Mouse (Mus musculus): ENCODE results near the gene Il1rl2.

Il1rl2 gene

DNA sequence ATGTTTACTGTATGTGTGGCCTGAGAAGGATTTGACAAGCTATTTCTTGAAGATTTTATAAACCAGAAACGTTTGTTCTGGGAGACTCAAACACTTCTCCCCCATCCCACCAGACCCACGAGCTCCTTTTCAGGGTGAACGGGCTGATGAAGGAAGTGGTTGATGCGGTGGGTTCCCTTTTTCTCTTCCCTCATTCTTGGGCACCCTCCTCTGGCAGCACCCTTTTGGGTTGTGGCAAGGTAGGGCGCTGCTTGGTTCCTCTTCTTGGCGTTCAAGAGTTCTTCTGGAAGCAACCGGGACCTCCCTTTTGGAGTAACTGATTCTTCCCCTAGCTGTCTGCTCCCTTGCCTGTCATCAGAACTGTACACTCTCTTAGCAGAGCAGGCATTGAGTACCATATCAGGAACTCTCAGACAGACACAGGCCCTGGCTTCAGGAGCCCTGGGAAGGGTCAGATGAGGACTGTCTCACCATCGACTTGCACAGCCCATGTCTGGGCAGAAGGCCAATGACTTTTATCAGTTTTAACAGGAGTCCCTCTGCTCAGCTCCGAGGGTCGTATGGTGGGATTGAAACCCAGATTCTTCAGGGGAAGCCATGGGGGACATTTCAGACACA lies 31.6 kb downstream of the Il1rl2 start:
- TF ChIP-seq GATA4 (IDR thresholded peaks at IDR 0.05; ENCODE audit: insufficient replicate concordance, low read length): no peak

DNA sequence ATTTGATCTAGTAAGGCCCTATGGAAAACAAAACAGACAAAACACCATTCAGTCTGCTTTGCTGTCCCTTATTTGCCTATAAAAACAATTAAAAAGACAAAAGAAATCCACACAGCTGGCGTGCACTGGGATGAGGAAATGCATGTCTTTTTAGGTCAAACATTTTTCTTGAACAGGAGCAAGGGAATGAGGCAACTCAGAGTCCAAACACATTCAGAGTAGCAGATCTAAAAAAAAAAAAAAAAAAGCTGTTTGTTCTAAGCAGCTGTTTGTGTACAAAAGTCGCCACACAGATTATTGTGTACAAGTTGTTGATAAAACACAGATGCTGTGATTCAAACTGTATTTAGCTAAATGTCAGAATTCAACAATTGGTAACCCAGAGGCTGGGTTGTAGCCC lies 33.5 kb downstream of the Il1rl2 start:
- TF ChIP-seq GATA4 (IDR thresholded peaks at IDR 0.05; ENCODE audit: insufficient replicate concordance, low read length): no peak

DNA sequence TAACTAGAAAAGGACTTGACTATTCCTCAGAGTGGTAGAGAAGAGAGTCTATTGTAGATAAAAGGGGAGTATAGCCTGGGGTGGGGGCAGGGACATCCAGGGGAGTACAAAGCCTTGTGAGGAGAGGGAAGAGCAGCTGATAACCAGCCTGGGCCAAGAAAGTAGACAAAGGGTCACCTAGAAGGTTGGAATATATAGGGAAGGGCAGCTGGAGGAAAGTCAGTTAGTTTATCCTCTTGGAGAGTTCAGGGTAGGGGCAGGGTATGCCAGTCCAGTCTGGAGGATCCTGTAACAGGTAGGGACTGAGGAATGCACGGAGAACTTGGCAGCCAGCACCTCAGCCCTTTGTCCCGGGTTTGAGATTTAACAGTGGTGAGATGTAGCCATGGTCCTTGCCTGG lies 33.9 kb downstream of the Il1rl2 start:
- TF ChIP-seq GATA4 (IDR thresholded peaks at IDR 0.05; ENCODE audit: insufficient replicate concordance, low read length): no peak

DNA sequence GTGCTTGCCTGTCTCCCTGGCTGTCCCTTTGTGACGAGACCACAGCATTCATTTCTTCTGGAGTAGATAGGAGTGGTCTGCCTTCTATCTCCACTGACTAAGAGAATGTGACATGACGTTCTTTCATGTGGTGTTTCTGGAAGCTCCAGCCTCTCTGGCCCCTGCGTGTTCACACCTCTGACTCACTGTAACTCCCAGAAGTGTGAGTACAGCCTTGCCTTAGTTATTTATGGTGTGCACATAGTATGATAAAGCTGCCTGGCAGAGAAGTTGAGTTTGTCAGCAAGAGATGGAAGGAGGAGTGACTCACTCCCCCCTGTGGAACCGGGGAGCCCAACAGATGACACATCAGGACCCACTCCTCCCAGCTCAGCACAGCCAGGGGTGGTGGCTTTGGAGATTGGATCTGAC lies 34.4 kb downstream of the Il1rl2 start:
- no peak for TF ChIP-seq GATA4 (IDR thresholded peaks at IDR 0.05; ENCODE audit: insufficient replicate concordance, low read length)

DNA sequence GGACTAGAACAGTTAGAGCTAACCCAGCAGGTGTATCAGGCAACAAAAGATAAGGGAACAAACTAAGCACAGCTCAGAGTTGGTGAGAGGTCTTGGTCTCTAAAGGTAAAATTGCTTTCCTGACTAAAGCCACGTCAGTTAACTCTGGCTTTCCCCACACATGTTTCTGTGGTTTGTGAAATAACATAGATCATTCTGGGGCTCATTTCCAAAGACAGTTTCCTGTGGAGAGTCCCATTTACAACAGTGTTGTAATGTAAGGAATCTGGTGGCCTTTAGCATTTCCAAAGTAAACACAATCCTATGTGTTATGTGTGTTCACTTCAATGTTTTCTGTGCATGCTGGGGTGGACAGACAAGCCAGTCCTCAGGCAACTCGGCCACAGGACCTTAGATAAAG lies 35.3 kb downstream of the Il1rl2 start:
- no peak for TF ChIP-seq GATA4 (IDR thresholded peaks at IDR 0.05; ENCODE audit: insufficient replicate concordance, low read length)

DNA sequence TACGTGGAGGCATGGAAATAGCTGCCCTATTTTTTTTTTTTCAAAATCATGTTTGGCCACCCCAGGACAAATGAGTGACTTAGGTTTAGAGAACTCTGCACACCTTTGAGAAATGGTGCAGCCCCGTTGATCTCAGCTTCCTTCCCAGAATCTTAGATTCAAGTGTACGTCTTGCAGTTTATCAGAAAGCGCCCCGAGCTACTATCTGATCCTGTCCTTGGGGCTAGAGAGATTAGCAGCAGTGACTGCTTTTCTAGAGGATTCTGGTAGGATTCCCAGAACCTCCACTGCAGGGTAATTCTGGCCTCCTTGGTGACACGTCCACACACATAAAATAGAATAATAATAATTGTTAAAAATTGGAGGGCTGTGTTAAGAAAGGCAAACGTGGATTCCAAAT lies 36.6 kb downstream of the Il1rl2 start:
- TF ChIP-seq GATA4 (IDR thresholded peaks at IDR 0.05; ENCODE audit: insufficient replicate concordance, low read length): no peak

DNA sequence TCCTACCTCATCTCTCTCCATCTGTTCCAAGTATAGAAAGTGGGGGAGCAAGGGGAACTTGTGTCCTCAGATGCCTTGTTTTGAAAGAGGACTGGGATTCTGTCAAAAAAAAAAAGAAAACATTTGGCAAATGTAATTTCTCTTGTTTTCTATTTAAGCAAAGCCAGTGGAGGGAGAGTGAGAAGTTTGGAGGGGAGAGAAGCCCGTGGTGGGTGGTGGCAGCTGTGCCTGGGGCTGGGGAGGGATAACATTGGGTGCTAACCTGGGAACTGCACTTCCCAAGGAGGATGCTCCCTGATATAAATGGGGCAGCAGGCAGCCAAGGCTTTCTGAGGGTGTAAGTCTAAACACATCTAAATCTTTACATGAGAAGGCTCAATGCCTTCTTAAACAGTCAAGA lies 37.2 kb downstream of the Il1rl2 start:
- TF ChIP-seq GATA4 (IDR thresholded peaks at IDR 0.05; ENCODE audit: insufficient replicate concordance, low read length): no peak

DNA sequence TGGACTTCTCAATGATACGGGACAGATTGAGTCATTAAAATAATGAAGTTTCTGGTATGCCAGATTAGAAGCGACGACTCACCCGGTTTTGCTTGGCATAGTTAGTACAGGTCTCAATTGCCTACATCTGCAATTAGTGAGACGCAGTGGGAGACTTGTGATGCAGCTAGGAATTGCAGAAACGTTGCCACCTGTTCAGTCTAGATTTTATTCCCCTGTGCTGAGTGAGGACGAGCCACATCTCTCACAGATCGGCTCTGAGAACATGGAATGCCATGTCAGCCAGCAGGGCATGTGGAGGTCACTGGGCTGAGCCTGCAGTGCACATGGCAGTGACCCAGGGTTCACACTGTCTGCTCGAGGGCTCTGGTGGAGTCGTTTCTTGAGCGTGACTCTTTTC lies 38.4 kb downstream of the Il1rl2 start:
- TF ChIP-seq GATA4 (IDR thresholded peaks at IDR 0.05; ENCODE audit: insufficient replicate concordance, low read length): no peak

DNA sequence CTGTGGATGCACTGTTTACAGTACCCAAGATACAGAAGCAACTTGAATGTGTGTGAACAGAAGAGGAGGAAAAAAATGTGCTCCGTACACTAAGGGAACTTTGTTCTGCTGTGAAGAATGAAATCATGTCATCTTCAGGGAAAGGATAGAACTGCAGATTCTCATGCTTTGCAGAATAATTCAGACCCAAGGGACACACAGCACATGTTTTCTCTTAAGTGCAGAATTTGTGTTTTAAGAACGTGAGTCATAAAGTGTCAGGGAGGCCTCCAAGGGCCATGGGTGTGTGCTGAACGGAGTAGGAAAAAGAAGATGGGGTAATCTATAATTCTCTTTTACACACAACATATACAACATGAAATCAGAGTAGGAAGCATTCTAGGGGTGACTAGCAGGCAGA lies 48.5 kb downstream of the Il1rl2 start:
- TF ChIP-seq GATA4 (IDR thresholded peaks at IDR 0.05; ENCODE audit: insufficient replicate concordance, low read length): no peak

DNA sequence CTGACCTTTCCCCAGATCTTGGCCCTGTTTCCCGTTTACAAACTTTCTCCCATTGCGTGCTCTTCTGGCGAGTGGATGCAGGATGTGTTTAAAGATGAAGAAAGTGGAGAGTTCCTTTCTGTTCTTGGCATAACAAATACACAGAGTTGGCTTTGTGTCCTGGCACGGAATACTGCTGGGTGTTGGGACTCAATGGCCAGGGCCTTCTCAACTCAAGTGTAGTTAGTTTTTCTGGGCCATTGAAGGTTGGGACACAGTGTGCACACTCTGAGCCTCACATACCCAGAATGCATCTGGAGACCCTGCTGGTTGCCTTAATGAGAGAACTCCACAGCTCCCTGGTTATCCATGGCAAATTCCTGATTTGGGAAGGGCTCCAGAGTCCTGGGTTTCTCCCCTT lies 50.7 kb downstream of the Il1rl2 start:
- TF ChIP-seq GATA4 (IDR thresholded peaks at IDR 0.05; ENCODE audit: insufficient replicate concordance, low read length): no peak

DNA sequence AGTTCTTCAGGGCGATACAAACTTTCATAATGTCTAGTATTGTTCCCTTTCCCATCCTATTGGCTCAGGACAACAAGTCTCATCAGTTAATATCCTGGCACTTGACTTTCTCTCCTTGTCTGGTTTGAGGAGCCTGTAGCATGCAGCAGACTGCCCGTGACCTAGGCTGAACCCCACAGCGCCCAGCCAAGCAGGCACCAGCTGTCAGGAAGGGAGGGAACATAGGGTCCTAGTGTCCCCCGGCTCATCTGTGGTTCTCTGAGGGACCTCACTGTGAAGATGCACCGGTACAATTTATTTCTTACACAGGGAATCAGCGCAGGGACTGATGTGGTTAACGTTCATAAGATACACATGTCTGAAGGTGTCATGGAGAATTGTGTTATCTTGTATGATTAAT lies 52.3 kb downstream of the Il1rl2 start:
- no peak for TF ChIP-seq GATA4 (IDR thresholded peaks at IDR 0.05; ENCODE audit: insufficient replicate concordance, low read length)

DNA sequence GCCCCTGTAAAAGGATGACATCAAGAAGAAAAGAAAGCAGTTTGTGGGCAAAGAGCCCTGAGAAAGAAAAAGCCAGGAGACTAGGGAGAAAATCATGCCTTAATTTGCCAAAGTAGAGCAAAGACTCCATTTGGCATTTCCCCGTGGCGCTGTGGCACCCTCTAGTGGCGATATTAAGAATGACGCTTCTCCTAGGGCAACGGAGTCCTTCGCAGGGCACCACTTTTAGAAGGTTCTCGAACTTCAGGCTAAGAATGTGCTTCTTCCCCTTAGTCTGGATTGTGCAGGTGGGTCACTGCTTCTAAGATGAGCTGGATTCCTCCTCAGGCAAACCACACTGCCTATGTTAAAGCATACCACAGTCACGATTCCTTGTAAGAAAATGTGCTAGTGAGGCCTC lies 54.4 kb downstream of the Il1rl2 start:
- TF ChIP-seq GATA4 (IDR thresholded peaks at IDR 0.05; ENCODE audit: insufficient replicate concordance, low read length): no peak

DNA sequence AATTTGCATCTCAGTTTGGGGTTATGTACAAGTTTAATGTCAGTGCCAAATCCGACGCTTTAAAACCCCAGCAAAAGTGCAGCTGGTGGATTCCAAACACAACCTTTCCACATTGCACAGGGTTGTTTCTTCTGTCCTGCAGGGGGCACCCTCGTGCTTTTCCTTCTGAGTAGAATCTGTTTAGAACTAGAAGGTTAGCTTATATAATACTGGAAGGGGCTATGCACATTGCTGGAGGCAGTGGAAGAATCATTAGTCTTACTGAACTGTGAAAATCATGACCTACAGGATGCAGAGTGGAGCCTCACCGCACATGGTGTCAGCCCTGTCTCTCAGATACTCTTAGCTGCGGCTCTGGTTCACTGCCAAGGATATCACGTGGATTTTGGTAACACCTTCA lies 55.7 kb downstream of the Il1rl2 start:
- no peak for TF ChIP-seq GATA4 (IDR thresholded peaks at IDR 0.05; ENCODE audit: insufficient replicate concordance, low read length)

DNA sequence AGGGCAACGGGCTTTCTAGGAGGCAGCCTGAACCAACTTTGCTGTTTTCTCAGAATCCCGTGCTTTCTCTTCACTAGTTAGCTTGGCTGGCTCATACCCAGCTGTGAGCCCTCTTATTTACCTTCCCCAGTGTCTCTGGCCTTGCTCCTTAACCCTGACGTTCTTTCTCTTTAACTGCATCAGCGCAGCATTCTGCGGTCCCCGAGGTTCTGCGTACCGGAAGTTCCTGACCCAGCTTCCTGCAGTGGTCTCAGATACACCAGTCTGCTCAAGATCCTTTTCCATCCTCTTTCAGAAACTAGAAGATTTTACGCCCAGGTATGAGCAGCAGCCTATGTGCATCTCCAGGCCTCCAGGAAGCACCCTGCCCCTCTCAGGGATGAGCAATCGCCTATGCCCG lies 56.6 kb downstream of the Il1rl2 start:
- no peak for TF ChIP-seq GATA4 (IDR thresholded peaks at IDR 0.05; ENCODE audit: insufficient replicate concordance, low read length)

DNA sequence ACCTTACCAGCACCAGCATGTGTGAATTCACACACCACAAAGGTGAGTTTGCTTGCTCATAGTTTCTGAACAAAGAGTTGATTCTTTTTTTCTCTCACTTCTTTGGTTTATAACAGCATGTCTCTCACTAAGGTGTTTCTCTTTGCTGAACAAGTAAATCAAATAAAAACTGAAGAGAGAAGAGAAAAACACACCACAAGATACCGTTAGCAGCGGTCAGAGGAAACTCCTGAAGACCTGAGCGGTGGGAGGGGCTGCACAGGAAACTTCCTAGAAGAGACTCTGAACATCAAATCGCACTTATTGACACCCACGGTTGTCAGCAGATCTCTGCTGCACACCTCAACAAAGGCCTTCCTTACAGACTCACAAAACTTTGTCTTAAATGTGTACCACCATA lies 58.4 kb downstream of the Il1rl2 start:
- no peak for TF ChIP-seq GATA4 (IDR thresholded peaks at IDR 0.05; ENCODE audit: insufficient replicate concordance, low read length)

DNA sequence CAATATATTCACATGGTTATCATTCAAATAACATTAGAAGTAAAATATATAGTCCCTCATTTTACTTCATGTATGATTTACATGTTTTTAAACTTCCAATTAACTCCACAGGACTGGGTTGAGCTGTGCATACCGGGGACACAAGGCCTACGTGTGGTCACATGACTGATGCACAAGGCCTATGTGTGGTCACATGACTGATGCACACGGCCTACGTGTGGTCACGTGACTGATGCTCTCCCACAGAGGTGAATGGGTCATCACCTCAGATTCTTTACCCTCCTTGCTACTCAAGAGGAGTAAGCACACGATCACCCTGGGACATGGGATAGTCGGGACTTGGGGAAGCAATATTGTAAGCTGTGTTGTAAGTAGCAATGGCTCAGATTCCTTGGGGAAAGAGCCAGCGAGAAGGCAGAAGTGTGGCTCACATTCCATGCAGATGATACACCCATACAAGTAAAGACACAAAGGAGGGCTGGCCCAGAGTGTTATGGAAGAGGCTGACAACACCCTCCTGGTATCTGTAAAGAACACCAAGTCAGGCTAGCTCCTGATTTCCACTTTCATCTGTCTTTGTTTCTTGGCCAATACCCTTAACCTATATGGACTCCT lies 60.6 kb downstream of the Il1rl2 start:
- no peak for TF ChIP-seq GATA4 (IDR thresholded peaks at IDR 0.05; ENCODE audit: insufficient replicate concordance, low read length)

DNA sequence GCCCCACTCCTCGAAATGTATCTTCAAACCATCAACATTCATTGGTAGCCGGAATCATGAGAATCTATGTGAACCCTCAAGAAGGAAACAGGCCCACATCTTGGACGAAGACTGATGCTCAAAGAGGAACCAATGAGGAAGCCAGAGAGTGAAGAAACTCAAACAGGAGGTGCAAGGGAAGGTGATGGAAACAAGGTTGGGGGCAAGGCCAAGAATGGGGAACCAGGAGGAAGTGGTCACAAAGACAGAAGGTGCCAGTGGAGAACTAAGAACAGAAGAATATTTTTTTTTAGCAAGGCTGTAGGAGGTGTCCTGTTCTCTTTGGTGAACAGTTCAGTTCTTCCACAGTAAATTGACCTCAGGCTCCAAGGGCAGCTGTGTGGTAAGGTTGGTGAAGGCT lies 67.0 kb downstream of the Il1rl2 start:
- TF ChIP-seq GATA4 (IDR thresholded peaks at IDR 0.05; ENCODE audit: insufficient replicate concordance, low read length): no peak
